Mouse (Mus musculus): ENCODE measurements around the gene Syncrip.

DNA sequence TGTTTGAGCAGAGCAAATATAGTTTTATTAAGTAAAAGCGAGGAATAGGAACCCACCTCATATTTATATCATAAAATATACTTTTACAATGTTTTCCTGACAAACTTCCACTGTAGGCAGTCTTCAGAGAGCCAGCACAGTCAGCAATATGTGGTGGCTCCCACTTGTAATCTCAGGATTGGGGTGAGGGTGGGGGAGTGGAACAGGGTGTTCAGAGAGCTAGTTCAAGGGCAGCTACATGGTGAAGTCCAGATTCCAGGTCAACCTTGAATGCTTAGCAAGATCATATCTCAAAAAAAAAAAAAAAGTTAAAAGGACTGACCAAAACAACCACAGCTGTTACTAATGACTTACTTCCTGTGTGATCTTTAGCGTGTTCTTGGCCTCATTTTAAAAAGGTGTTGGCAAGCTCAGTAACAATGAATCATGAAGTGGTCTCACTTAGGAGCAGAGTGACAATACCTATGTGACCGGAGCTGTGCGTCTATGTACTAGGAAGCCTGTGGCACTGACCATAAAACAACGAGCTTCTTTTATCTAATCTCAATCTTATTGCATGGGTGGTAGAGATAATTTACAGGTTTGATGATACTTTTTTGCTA lies 47.7 kb upstream of the Syncrip start:
- TF ChIP-seq POLR2A (IDR thresholded peaks at IDR 0.05; ENCODE audit: control insufficient read depth, extremely low read depth, insufficient read depth, low read length, poor library complexity) (no peak), CTCF (IDR thresholded peaks at IDR 0.05; ENCODE audit: borderline replicate concordance, control insufficient read depth, extremely low read depth, insufficient read depth, low read length, poor library complexity) (no peak)
